Mouse (Mus musculus) myocyte (in vitro differentiated cells): ENCODE results near the gene Shank2. TPM values are rescaled to one million over a fixed set of nuclear protein-coding genes. Genes with fewer than 3 reads are reported as not detected.

Source experiments
- H3K27me3 ChIP-seq: one replicate; pipeline ENCODE4 v1.6.1; 2011; ENCODE audit not compliant: control insufficient read depth, insufficient read depth, insufficient read length
- H3K36me3 ChIP-seq: one replicate; pipeline ENCODE4 v1.6.1; 2011; ENCODE audit not compliant: control insufficient read depth, insufficient read depth
- H3K4me2 ChIP-seq: one replicate; pipeline ENCODE4 v1.6.1; 2011; ENCODE audit warnings: low read depth, control low read depth
- H3K4me3 ChIP-seq: one replicate; pipeline ENCODE4 v1.5.1; 2011; ENCODE audit warnings: mild to moderate bottlenecking, control low read depth, moderate library complexity
- H3K79me2 ChIP-seq: one replicate; pipeline ENCODE4 v1.6.1; 2011; ENCODE audit not compliant: control insufficient read depth, insufficient read depth
- H3ac ChIP-seq: one replicate; pipeline ENCODE4 v1.6.1; 2011; ENCODE audit not compliant: control insufficient read depth, insufficient read length
- CEBPB ChIP-seq: IDR thresholded peaks from 2 replicates; pipeline ENCODE4 v1.6.1; 2011; ENCODE audit warnings: mild to moderate bottlenecking, moderate library complexity; ENCODE audit not compliant: poor library complexity, insufficient read depth, severe bottlenecking
- E2F4 ChIP-seq: IDR thresholded peaks from one replicate; pipeline ENCODE4 v1.6.1; 2011; ENCODE audit warnings: mild to moderate bottlenecking, control low read depth, moderate library complexity; ENCODE audit not compliant: insufficient read depth
- MAX ChIP-seq: IDR thresholded peaks from one replicate; pipeline ENCODE4 v1.6.1; 2011; ENCODE audit warnings: low read depth, mild to moderate bottlenecking, control low read depth
- MYOD1 ChIP-seq, 3 experiments: IDR thresholded peaks; one replicate each; pipeline ENCODE4 v1.6.1; 2011; ENCODE audit warnings: control low read depth in 2 of 3, low read depth in 2 of 3, mild to moderate bottlenecking in 2 of 3, moderate library complexity in 1 of 3; ENCODE audit not compliant: insufficient read length in 2 of 3, control insufficient read depth in 1 of 3
- MYOG ChIP-seq, 3 experiments: IDR thresholded peaks; one replicate each; pipeline ENCODE4 v1.6.1; 2011; ENCODE audit warnings: control low read depth in 2 of 3, low read depth in 2 of 3, mild to moderate bottlenecking in 2 of 3; ENCODE audit not compliant: insufficient read length in 2 of 3, control insufficient read depth in 1 of 3, insufficient read depth in 1 of 3
- POLR2A ChIP-seq: IDR thresholded peaks from one replicate; pipeline ENCODE4 v1.6.1; 2011; ENCODE audit warnings: low read depth, mild to moderate bottlenecking, control low read depth, moderate library complexity; ENCODE audit not compliant: insufficient read length
- POLR2AphosphoS2 ChIP-seq: IDR thresholded peaks from one replicate; pipeline ENCODE4 v1.6.1; 2011; ENCODE audit warnings: low read depth, control low read depth; ENCODE audit not compliant: insufficient read length
- REST ChIP-seq: IDR thresholded peaks from one replicate; pipeline ENCODE4 v1.6.1; 2011; ENCODE audit warnings: mild to moderate bottlenecking, control low read depth, moderate library complexity; ENCODE audit not compliant: insufficient read depth, insufficient read length
- SRF ChIP-seq: IDR thresholded peaks from one replicate; pipeline ENCODE4 v1.6.1; 2011; ENCODE audit warnings: low read depth; ENCODE audit not compliant: control insufficient read depth, insufficient read length
- TCF12 ChIP-seq: IDR thresholded peaks from one replicate; pipeline ENCODE4 v1.6.1; 2011; ENCODE audit warnings: mild to moderate bottlenecking, control low read depth; ENCODE audit not compliant: poor library complexity, insufficient read depth, severe bottlenecking
- TCF3 ChIP-seq: IDR thresholded peaks from one replicate; pipeline ENCODE4 v1.6.1; 2011; ENCODE audit warnings: low read depth, control low read depth; ENCODE audit not compliant: insufficient read length
- USF1 ChIP-seq: IDR thresholded peaks from one replicate; pipeline ENCODE4 v1.6.1; 2011; ENCODE audit warnings: low read depth, mild to moderate bottlenecking, control low read depth, moderate library complexity
- polyA plus RNA-seq: library from polyadenylated mRNA; unstranded; fragments of >200 nt; fragmentation: generic; extraction: Trizol; gene quantifications from one replicate; pipeline ENCODE4 v1.2.1, GENCODE M21; 2012; ENCODE audit warnings: missing spikeins

Gene Shank2
- polyA plus RNA-seq, 1 experiment: 0.07 TPM

- Histone ChIP-seq H3K4me2 (no peak overlapping the region), H3K36me3 (no peaks in the 10 kb centered on the region), H3K4me3 (no peak overlapping the region), H3K27me3 (peaks cover 10% of the 10 kb centered on the region), H3K79me2 (no peaks in the 10 kb centered on the region), H3ac (no peak overlapping the region)
- no peak for TF ChIP-seq TCF3
- no peak for TF ChIP-seq MYOD1 (IDR thresholded peaks at IDR 0.05; ENCODE audit: control insufficient read depth in 1 of 3, insufficient read length in 2 of 3, low read depth in 2 of 3)
- TF ChIP-seq MYOG (IDR thresholded peaks at IDR 0.05; ENCODE audit: control insufficient read depth in 1 of 3, insufficient read depth in 1 of 3, insufficient read length in 2 of 3, low read depth in 2 of 3): no peak
- TF ChIP-seq MAX: no peak
- TF ChIP-seq USF1: no peak
- TF ChIP-seq POLR2A: no peak
- no peak for TF ChIP-seq CEBPB
- TF ChIP-seq SRF: no peak
- TF ChIP-seq E2F4: no peak
- no peak for TF ChIP-seq REST
- no peak for TF ChIP-seq TCF12
- no peak for TF ChIP-seq POLR2AphosphoS2
Observed at GRCm38 (mm10) chr7:144106352-144107011, 104.8 kb downstream of the Shank2 start.

DNA sequence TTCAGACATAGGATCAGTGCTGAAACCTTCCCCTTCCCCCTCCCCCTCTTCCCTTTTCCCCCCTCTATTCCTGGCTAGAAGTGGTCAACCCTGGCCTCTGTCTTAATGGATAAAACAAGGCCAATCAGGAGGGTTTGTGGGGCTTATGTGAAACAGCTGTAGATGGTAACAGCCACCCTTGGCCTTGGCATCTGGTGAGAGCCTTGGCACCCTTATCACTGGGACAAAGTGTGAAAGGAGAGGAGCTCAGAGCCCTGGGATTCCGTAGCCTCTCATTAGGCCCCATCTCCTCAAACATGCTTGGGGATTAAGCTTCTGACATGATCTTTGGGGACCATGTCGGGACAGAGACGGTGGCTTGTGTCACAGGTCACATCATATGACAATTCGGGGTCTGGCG is 106.4 kb downstream of the Shank2 start:
- TF ChIP-seq MYOD1 (IDR thresholded peaks at IDR 0.05; ENCODE audit: control insufficient read depth in 1 of 3, insufficient read length in 2 of 3, low read depth in 2 of 3) (no peak), REST (no peak), SRF (no peak), MYOG (IDR thresholded peaks at IDR 0.05; ENCODE audit: control insufficient read depth in 1 of 3, insufficient read depth in 1 of 3, insufficient read length in 2 of 3, low read depth in 2 of 3) (no peak), E2F4 (no peak)
- H3K4me2 ChIP-seq: no peak overlapping the region
- no peak overlapping the region for H3K4me3 ChIP-seq
- no peaks in the 10 kb centered on the region for H3K36me3 ChIP-seq
- H3ac ChIP-seq: no peak overlapping the region
- H3K79me2 ChIP-seq: no peaks in the 10 kb centered on the region
- peaks cover 7% of the 10 kb centered on the region for H3K27me3 ChIP-seq

GRCm38 (mm10) chr7:144111026-144111604 is 109.4 kb downstream of the Shank2 start:
- TF ChIP-seq REST (no peak), TCF3 (no peak), CEBPB (no peak), MYOD1 (IDR thresholded peaks at IDR 0.05; ENCODE audit: control insufficient read depth in 1 of 3, insufficient read length in 2 of 3, low read depth in 2 of 3) (no peak), USF1 (no peak), E2F4 (no peak), SRF (no peak), POLR2AphosphoS2 (no peak), POLR2A (no peak), TCF12 (no peak), MAX (no peak), MYOG (IDR thresholded peaks at IDR 0.05; ENCODE audit: control insufficient read depth in 1 of 3, insufficient read depth in 1 of 3, insufficient read length in 2 of 3, low read depth in 2 of 3) (no peak)
- Histone ChIP-seq H3K4me3 (no peak overlapping the region), H3K27me3 (peaks cover 5% of the 10 kb centered on the region), H3ac (no peak overlapping the region), H3K4me2 (no peak overlapping the region), H3K79me2 (no peaks in the 10 kb centered on the region), H3K36me3 (no peaks in the 10 kb centered on the region)

DNA sequence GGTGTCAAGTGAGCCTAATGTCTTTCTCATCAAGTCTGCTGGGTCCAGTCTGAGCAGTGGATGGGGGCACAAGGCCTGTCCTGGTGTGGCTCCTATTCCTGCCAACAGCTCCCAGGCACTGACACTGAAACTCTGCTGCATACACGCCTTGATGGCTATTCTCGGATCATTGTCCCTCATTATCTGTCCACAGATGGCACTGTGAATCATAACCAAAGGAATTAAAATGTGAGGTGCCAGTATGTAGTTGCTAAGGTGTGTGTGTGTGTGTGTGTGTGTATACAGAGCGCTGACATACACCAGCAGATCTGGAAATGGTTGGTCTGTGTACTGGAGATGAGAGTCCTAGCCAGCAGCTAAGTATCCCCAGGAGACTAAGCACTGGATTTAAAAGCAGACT is 110.3 kb downstream of the Shank2 start:
- H3ac ChIP-seq: no peak overlapping the region
- peaks cover 5% of the 10 kb centered on the region for H3K27me3 ChIP-seq
- no peaks in the 10 kb centered on the region for H3K36me3 ChIP-seq
- no peaks in the 10 kb centered on the region for H3K79me2 ChIP-seq
- TF ChIP-seq POLR2A: no peak
- H3K4me3 ChIP-seq: no peak overlapping the region
- no peak overlapping the region for H3K4me2 ChIP-seq

GRCm38 (mm10) chr7:144114230-144114629 is 112.5 kb downstream of the Shank2 start:
- Histone ChIP-seq H3ac (no peak overlapping the region), H3K4me2 (no peak overlapping the region), H3K79me2 (no peaks in the 10 kb centered on the region), H3K27me3 (peaks cover 5% of the 10 kb centered on the region), H3K4me3 (no peak overlapping the region), H3K36me3 (no peaks in the 10 kb centered on the region)
- no peak for TF ChIP-seq SRF
- TF ChIP-seq USF1: no peak
- TF ChIP-seq MYOD1 (IDR thresholded peaks at IDR 0.05; ENCODE audit: control insufficient read depth in 1 of 3, insufficient read length in 2 of 3, low read depth in 2 of 3): no peak
- no peak for TF ChIP-seq REST
- TF ChIP-seq MAX: no peak
- no peak for TF ChIP-seq TCF12
- no peak for TF ChIP-seq POLR2AphosphoS2
- no peak for TF ChIP-seq E2F4
- TF ChIP-seq POLR2A: no peak
- TF ChIP-seq TCF3: no peak
- no peak for TF ChIP-seq CEBPB
- TF ChIP-seq MYOG (IDR thresholded peaks at IDR 0.05; ENCODE audit: control insufficient read depth in 1 of 3, insufficient read depth in 1 of 3, insufficient read length in 2 of 3, low read depth in 2 of 3): no peak
